Mouse (Mus musculus) hindbrain, embryonic 10.5 days (tissue): ENCODE results near the gene Gm21671. TPM values are rescaled to one million over a fixed set of nuclear protein-coding genes. Genes with fewer than 3 reads are reported as not detected.
"Not testable (repeated sequence)": the region's sequence is repeated elsewhere in the genome, so short reads cannot be mapped to it uniquely, and the experiment has no call there.

ENCODE experiments used
- DNase-seq: peaks from one replicate; pipeline ENCODE4 v3.0.0-alpha.2; 2017; ENCODE audit warnings: low spot score
- H3K27ac ChIP-seq: fragments of 300-500 bp; sonication (generic); 2 replicates; pipeline ENCODE4 v1.5.1; 2016; ENCODE audit warnings: mild to moderate bottlenecking, moderate library complexity
- H3K27me3 ChIP-seq: fragments of 300-500 bp; sonication (generic); 2 replicates; pipeline ENCODE4 v1.6.1; 2016; ENCODE audit warnings: mild to moderate bottlenecking; ENCODE audit not compliant: poor library complexity, insufficient read depth, severe bottlenecking
- H3K36me3 ChIP-seq: fragments of 300-500 bp; sonication (generic); 2 replicates; pipeline ENCODE4 v1.6.1; 2016; ENCODE audit warnings: mild to moderate bottlenecking, moderate library complexity
- H3K4me1 ChIP-seq: fragments of 300-500 bp; sonication (generic); replicated peaks from 2 replicates; pipeline ENCODE4 v1.6.1; 2016; ENCODE audit warnings: mild to moderate bottlenecking
- H3K4me3 ChIP-seq: fragments of 300-500 bp; sonication (generic); 2 replicates; pipeline ENCODE4 v1.5.1; 2016; ENCODE audit warnings: mild to moderate bottlenecking, moderate library complexity
- H3K9me3 ChIP-seq: fragments of 300-500 bp; sonication (generic); 2 replicates; pipeline ENCODE4 v1.6.1; 2016; ENCODE audit warnings: mild to moderate bottlenecking, moderate library complexity
- WGBS: fragments of 180-500 bp; shearing (Covaris S2); methylation state at CpG from one replicate; pipeline ENCODE4 v1.1.7; 2016; 5-methylcytosine and 5-hydroxymethylcytosine counted together
- polyA plus RNA-seq: library from polyadenylated mRNA; unstranded; fragments of >200 nt; fragmentation: Nextera tagmentation; extraction: Ambion mirVana; gene quantifications from 2 replicates; pipeline ENCODE4 v1.2.1, GENCODE M21; 2016

Gm21671 gene
- polyA plus RNA-seq = not detected in 2 replicates

GRCm38 (mm10) chr5:25954317-25954716 lies at the start of gene Gm21671:
Gene Gm21671 (minus strand): TSS chr5:25954417.
- H3K4me3 ChIP-seq, H3K27ac ChIP-seq, H3K36me3 ChIP-seq, DNase-seq, H3K9me3 ChIP-seq, H3K27me3 ChIP-seq, H3K4me1 ChIP-seq: not testable (repeated sequence)
- WGBS = 77% methylated on average over 2 of the region's 2 CpGs

- H3K36me3 ChIP-seq, H3K4me1 ChIP-seq, H3K27me3 ChIP-seq, H3K9me3 ChIP-seq, H3K4me3 ChIP-seq, H3K27ac ChIP-seq, DNase-seq: not testable (repeated sequence)
- WGBS = no CpG with 5 or more reads among the region's 3 CpGs
Observed at GRCm38 (mm10) chr5:25988550-25988949, 34.3 kb upstream of the Gm21671 start, which contains the start of gene Gm21698. Gene Gm21698 (minus strand): TSS chr5:25988650.

- H3K27me3 ChIP-seq, H3K27ac ChIP-seq, DNase-seq, H3K9me3 ChIP-seq, H3K4me1 ChIP-seq, H3K36me3 ChIP-seq, H3K4me3 ChIP-seq: not testable (repeated sequence)
- WGBS = no CpG with 5 or more reads among the region's 2 CpGs
Observed at GRCm38 (mm10) chr5:25972563-25972962, 18.3 kb upstream of the Gm21671 start, which contains the start of gene Gm21680. Gene Gm21680 (minus strand): TSS chr5:25972663.

- WGBS = 66% methylated on average over 17 of the region's 17 CpGs
- DNase-seq, H3K27ac ChIP-seq, H3K27me3 ChIP-seq, H3K4me1 ChIP-seq, H3K36me3 ChIP-seq, H3K9me3 ChIP-seq: not testable (repeated sequence)
- peak overlapping the region; percentile 36 for H3K4me3 ChIP-seq
Observed at GRCm38 (mm10) chr5:25957050-25957449, 2.8 kb upstream of the Gm21671 start.

- peak; percentile 21 for DNase-seq
- H3K4me1 ChIP-seq, H3K27me3 ChIP-seq, H3K9me3 ChIP-seq, H3K36me3 ChIP-seq, H3K27ac ChIP-seq: not testable (repeated sequence)
- 27% methylated on average over 32 of the region's 32 CpGs for WGBS
- H3K4me3 ChIP-seq = peak overlapping the region; percentile 36
Observed at GRCm38 (mm10) chr5:25956611-25957010, 2.4 kb upstream of the Gm21671 start.

- DNase-seq, H3K36me3 ChIP-seq, H3K9me3 ChIP-seq, H3K27ac ChIP-seq, H3K4me3 ChIP-seq, H3K4me1 ChIP-seq, H3K27me3 ChIP-seq: not testable (repeated sequence)
- 88% methylated on average over 2 of the region's 2 CpGs for WGBS
Observed at GRCm38 (mm10) chr5:25945391-25945790, 8.8 kb downstream of the Gm21671 start.

- H3K27me3 ChIP-seq, H3K27ac ChIP-seq: not testable (repeated sequence)
Observed at GRCm38 (mm10) chr5:25942281-25942680, 11.9 kb downstream of the Gm21671 start, which contains the start of gene Gm21663. Gene Gm21663 (minus strand): TSS chr5:25942381.

More at GRCm38 (mm10) chr5:25942281-25942680, 11.9 kb downstream of the Gm21671 start, which contains the start of gene Gm21663:
- not testable (repeated sequence) for H3K4me3 ChIP-seq, H3K36me3 ChIP-seq, DNase-seq, H3K9me3 ChIP-seq, H3K4me1 ChIP-seq
- WGBS = 56% methylated on average over 2 of the region's 2 CpGs

Other genes with a start within 250 kb of the Gm21671 start
- 12.5 and 15.7 TPM in 2 replicates for gene Xrcc2, start 248.6 kb downstream of the Gm21671 start, polyA plus RNA-seq
- 7.5 and 7.9 TPM in 2 replicates for gene Actr3b, start 194.4 kb downstream of the Gm21671 start, polyA plus RNA-seq
- gene Gm21663, start 12.0 kb downstream of the Gm21671 start, polyA plus RNA-seq = 0.10 TPM in 1 of 2 replicates, not detected in the other
- gene Gm21680, start 18.2 kb upstream of the Gm21671 start, polyA plus RNA-seq = not detected in 2 replicates
- gene Gm21698, start 34.2 kb upstream of the Gm21671 start, polyA plus RNA-seq = 0.07 and 0.08 TPM in 2 replicates
- gene Gm1979, start 50.4 kb upstream of the Gm21671 start, polyA plus RNA-seq = not detected in 2 replicates
- not detected in 2 replicates for gene Gm5862, start 68.5 kb upstream of the Gm21671 start, polyA plus RNA-seq
- gene Speer4a, start 85.1 kb upstream of the Gm21671 start, polyA plus RNA-seq = 0.16 TPM in 1 of 2 replicates, not detected in the other
- gene Gm7347, start 104.2 kb upstream of the Gm21671 start, polyA plus RNA-seq = not detected in 2 replicates
- not detected in 2 replicates for gene Gm10471, start 134.9 kb upstream of the Gm21671 start, polyA plus RNA-seq
- gene 5031410I06Rik, start 150.9 kb upstream of the Gm21671 start, polyA plus RNA-seq = 0.07 and 0.09 TPM in 2 replicates
- not detected in 2 replicates for gene Gm10220, start 167.0 kb upstream of the Gm21671 start, polyA plus RNA-seq